Mouse (Mus musculus): Measurements from ENCODE around the gene Efcab6. TPM values are rescaled to one million over a fixed set of nuclear protein-coding genes. Genes with fewer than 3 reads are reported as not detected.

Gene Efcab6
- polyA plus RNA-seq, 1 experiment: not detected

- Histone ChIP-seq H3K36me3 (replicated peaks; ENCODE audit: low read length) (no peaks in the 10 kb centered on the region), H3K4me1 (no peaks in the 10 kb centered on the region), H3K9me3 (peaks cover 9% of the 10 kb centered on the region), H3K27me3 (replicated peaks) (no peaks in the 10 kb centered on the region), H3K4me3 (replicated peaks) (no peak overlapping the region)
- TF ChIP-seq GATA1 (IDR thresholded peaks at IDR 0.05; ENCODE audit: borderline replicate concordance, low read length): no peak
- no peak for TF ChIP-seq FLI1 (IDR thresholded peaks at IDR 0.05; ENCODE audit: low read length)
Observed at GRCm38 (mm10) chr15:83913028-83913714, 152.0 kb downstream of the Efcab6 start.

- H3K4me1 ChIP-seq: no peaks in the 10 kb centered on the region
- H3K27me3 ChIP-seq (replicated peaks): no peaks in the 10 kb centered on the region
- H3K36me3 ChIP-seq (replicated peaks; ENCODE audit: low read length): no peaks in the 10 kb centered on the region
- H3K4me3 ChIP-seq (replicated peaks): no peak overlapping the region
- no peak for TF ChIP-seq GATA1 (IDR thresholded peaks at IDR 0.05; ENCODE audit: borderline replicate concordance, low read length)
- TF ChIP-seq FLI1 (IDR thresholded peaks at IDR 0.05; ENCODE audit: low read length): no peak
- 0 out of 2 replicates have a peak, but pooled peaks cover 2% of the 10 kb centered on the region for H3K9me3 ChIP-seq
Observed at GRCm38 (mm10) chr15:83906472-83906871, 158.7 kb downstream of the Efcab6 start.

GRCm38 (mm10) chr15:83897286-83897685, 167.9 kb downstream of the Efcab6 start:
- no peaks in the 10 kb centered on the region for H3K36me3 ChIP-seq (replicated peaks; ENCODE audit: low read length)
- 0 out of 2 replicates have a peak, but pooled peaks cover 4% of the 10 kb centered on the region for H3K9me3 ChIP-seq
- H3K4me3 ChIP-seq (replicated peaks): no peak overlapping the region
- H3K4me1 ChIP-seq: no peaks in the 10 kb centered on the region
- TF ChIP-seq GATA1 (IDR thresholded peaks at IDR 0.05; ENCODE audit: borderline replicate concordance, low read length): no peak
- TF ChIP-seq FLI1 (IDR thresholded peaks at IDR 0.05; ENCODE audit: low read length): no peak
- H3K27me3 ChIP-seq (replicated peaks): peaks cover 7% of the 10 kb centered on the region

- H3K27me3 ChIP-seq (replicated peaks): peaks cover 11% of the 10 kb centered on the region
- no peaks in the 10 kb centered on the region for H3K4me1 ChIP-seq
- TF ChIP-seq FLI1 (IDR thresholded peaks at IDR 0.05; ENCODE audit: low read length) (no peak), GATA1 (IDR thresholded peaks at IDR 0.05; ENCODE audit: borderline replicate concordance, low read length) (no peak)
- no peak overlapping the region for H3K4me3 ChIP-seq (replicated peaks)
- H3K9me3 ChIP-seq: no peaks in the 10 kb centered on the region
- H3K36me3 ChIP-seq (replicated peaks; ENCODE audit: low read length): no peaks in the 10 kb centered on the region
Observed at GRCm38 (mm10) chr15:83896011-83896410, 169.2 kb downstream of the Efcab6 start.

- Histone ChIP-seq H3K9me3 (no peaks in the 10 kb centered on the region), H3K4me3 (replicated peaks) (no peak overlapping the region), H3K36me3 (replicated peaks; ENCODE audit: low read length) (no peaks in the 10 kb centered on the region), H3K27me3 (replicated peaks) (peaks cover 7% of the 10 kb centered on the region), H3K4me1 (no peaks in the 10 kb centered on the region)
- TF ChIP-seq GATA1 (IDR thresholded peaks at IDR 0.05; ENCODE audit: borderline replicate concordance, low read length) (no peak), FLI1 (IDR thresholded peaks at IDR 0.05; ENCODE audit: low read length) (no peak)
Observed at GRCm38 (mm10) chr15:83894261-83894660, 170.9 kb downstream of the Efcab6 start.

GRCm38 (mm10) chr15:83892871-83893270, 172.3 kb downstream of the Efcab6 start:
- Histone ChIP-seq H3K27me3 (replicated peaks) (peaks cover 7% of the 10 kb centered on the region), H3K4me1 (no peaks in the 10 kb centered on the region), H3K4me3 (replicated peaks) (no peak overlapping the region), H3K36me3 (replicated peaks; ENCODE audit: low read length) (no peaks in the 10 kb centered on the region), H3K9me3 (no peaks in the 10 kb centered on the region)
- no peak for TF ChIP-seq FLI1 (IDR thresholded peaks at IDR 0.05; ENCODE audit: low read length)
- no peak for TF ChIP-seq GATA1 (IDR thresholded peaks at IDR 0.05; ENCODE audit: borderline replicate concordance, low read length)

GRCm38 (mm10) chr15:83884291-83884690, 180.9 kb downstream of the Efcab6 start:
- TF ChIP-seq FLI1 (IDR thresholded peaks at IDR 0.05; ENCODE audit: low read length): no peak
- no peak for TF ChIP-seq GATA1 (IDR thresholded peaks at IDR 0.05; ENCODE audit: borderline replicate concordance, low read length)
- Histone ChIP-seq H3K27me3 (replicated peaks) (peaks cover 3% of the 10 kb centered on the region), H3K9me3 (peaks cover 3% of the 10 kb centered on the region; the same call in 1 of the 2 replicates), H3K4me3 (replicated peaks) (no peak overlapping the region), H3K4me1 (no peaks in the 10 kb centered on the region), H3K36me3 (replicated peaks; ENCODE audit: low read length) (no peaks in the 10 kb centered on the region)

- TF ChIP-seq GATA1 (IDR thresholded peaks at IDR 0.05; ENCODE audit: borderline replicate concordance, low read length) (no peak), FLI1 (IDR thresholded peaks at IDR 0.05; ENCODE audit: low read length) (no peak)
- peaks cover 3% of the 10 kb centered on the region for H3K27me3 ChIP-seq (replicated peaks)
- H3K9me3 ChIP-seq: peaks cover 3% of the 10 kb centered on the region; the same call in 1 of the 2 replicates
- H3K4me3 ChIP-seq (replicated peaks): no peak overlapping the region
- no peaks in the 10 kb centered on the region for H3K36me3 ChIP-seq (replicated peaks; ENCODE audit: low read length)
- no peaks in the 10 kb centered on the region for H3K4me1 ChIP-seq
Observed at GRCm38 (mm10) chr15:83883821-83884220, 181.4 kb downstream of the Efcab6 start.

- no peaks in the 10 kb centered on the region for H3K36me3 ChIP-seq (replicated peaks; ENCODE audit: low read length)
- TF ChIP-seq GATA1 (IDR thresholded peaks at IDR 0.05; ENCODE audit: borderline replicate concordance, low read length) (no peak), FLI1 (IDR thresholded peaks at IDR 0.05; ENCODE audit: low read length) (no peak)
Observed at GRCm38 (mm10) chr15:83879845-83880244, 185.3 kb downstream of the Efcab6 start.

GRCm38 (mm10) chr15:83877898-83878297, 187.3 kb downstream of the Efcab6 start:
- no peaks in the 10 kb centered on the region for H3K9me3 ChIP-seq
- no peak overlapping the region for H3K4me3 ChIP-seq (replicated peaks)
- H3K36me3 ChIP-seq (replicated peaks; ENCODE audit: low read length): no peaks in the 10 kb centered on the region
- TF ChIP-seq GATA1 (IDR thresholded peaks at IDR 0.05; ENCODE audit: borderline replicate concordance, low read length): no peak
- no peak for TF ChIP-seq FLI1 (IDR thresholded peaks at IDR 0.05; ENCODE audit: low read length)
- peaks cover 4% of the 10 kb centered on the region for H3K27me3 ChIP-seq (replicated peaks)
- no peaks in the 10 kb centered on the region for H3K4me1 ChIP-seq

More at GRCm38 (mm10) chr15:83879845-83880244, 185.3 kb downstream of the Efcab6 start:
- H3K9me3 ChIP-seq: peaks cover 2% of the 10 kb centered on the region; the same call in 1 of the 2 replicates
- H3K27me3 ChIP-seq (replicated peaks): peaks cover 8% of the 10 kb centered on the region
- H3K4me3 ChIP-seq (replicated peaks): no peak overlapping the region
- H3K4me1 ChIP-seq: no peaks in the 10 kb centered on the region

Measured in megakaryocyte, embryonic 14.5 days (primary cell).